Mouse (Mus musculus) hindbrain, postnatal 0 days (tissue): ENCODE results near the gene Odf3l2. TPM values are rescaled to one million over a fixed set of nuclear protein-coding genes. Genes with fewer than 3 reads are reported as not detected.

Experiments used
- ATAC-seq: fragments of 200-750 bp; cut with Nextera tagmentation; 2 replicates; pipeline ENCODE4 v1.8.0; 2017; ENCODE audit warnings: mild to moderate bottlenecking, moderate TSS enrichment, moderate library complexity
- DNase-seq: peaks from one replicate; pipeline ENCODE4 v3.0.0-alpha.2; 2015; ENCODE audit warnings: low spot score
- H3K27ac ChIP-seq: fragments of 300-500 bp; sonication (generic); 2 replicates; pipeline ENCODE4 v1.5.1; 2014; ENCODE audit warnings: mild to moderate bottlenecking
- H3K27me3 ChIP-seq: fragments of 300-500 bp; sonication (generic); 2 replicates; pipeline ENCODE4 v1.6.1; 2014; ENCODE audit warnings: low read length, mixed read lengths; ENCODE audit not compliant: insufficient read depth
- H3K36me3 ChIP-seq: fragments of 300-500 bp; sonication (generic); 2 replicates; pipeline ENCODE4 v1.6.1; 2014; ENCODE audit warnings: low read length, mixed read lengths; ENCODE audit not compliant: insufficient read depth
- H3K4me1 ChIP-seq: fragments of 300-500 bp; sonication (generic); 2 replicates; pipeline ENCODE4 v1.6.1; 2014; ENCODE audit warnings: antibody characterized with exemption, low read length, mixed read lengths; ENCODE audit not compliant: insufficient read depth
- H3K4me2 ChIP-seq: fragments of 300-500 bp; sonication (generic); 2 replicates; pipeline ENCODE4 v1.6.1; 2014; ENCODE audit warnings: low read depth, mild to moderate bottlenecking, low read length, moderate library complexity, mixed read lengths
- H3K4me3 ChIP-seq: fragments of 300-500 bp; sonication (generic); 2 replicates; pipeline ENCODE4 v1.5.1; 2014; ENCODE audit warnings: low read length
- H3K9ac ChIP-seq: fragments of 300-500 bp; sonication (generic); replicated peaks from 2 replicates; pipeline ENCODE4 v1.6.1; 2014; ENCODE audit warnings: mild to moderate bottlenecking, low read length, moderate library complexity, mixed read lengths
- H3K9me3 ChIP-seq: fragments of 300-500 bp; sonication (generic); 2 replicates; pipeline ENCODE4 v1.6.1; 2016; ENCODE audit warnings: low read length, mixed read lengths
- CTCF ChIP-seq: IDR thresholded peaks from 2 replicates; pipeline ENCODE4 v1.5.1; 2016; ENCODE audit warnings: antibody characterized with exemption, control low read depth, low read depth
- WGBS: fragments of 180-500 bp; shearing (Covaris S2); extraction: QIAGEN DNeasy Blood & Tissue Kit; methylation state at CpG from one replicate; pipeline ENCODE4 v1.1.7; 2014; 5-methylcytosine and 5-hydroxymethylcytosine counted together
- polyA plus RNA-seq: library from polyadenylated mRNA; unstranded; fragments of >200 nt; fragmentation: Nextera tagmentation; extraction: Ambion mirVana; gene quantifications from 2 replicates; pipeline ENCODE4 v1.2.1, GENCODE M21; 2015
- total RNA-seq: library from RNA; depleted of rRNA; stranded (reverse); fragments of >200 nt; gene quantifications from 2 replicates; pipeline ENCODE4 v1.2.3, GENCODE M21; 2014

Gene Odf3l2
- total and polyA plus RNA-seq, 2 experiments from 2014 or later: 0.42 to 0.60 TPM

GRCm38 (mm10) chr10:79626156-79626555 is 19.4 kb downstream of the Odf3l2 start:
- ATAC-seq (no peak), DNase-seq (no peak)
- no peak overlapping the region for H3K4me3 ChIP-seq
- peaks cover 2% of the 10 kb centered on the region; the same call in 1 of the 2 replicates for H3K4me1 ChIP-seq
- H3K27ac ChIP-seq: no peak overlapping the region
- TF ChIP-seq CTCF: no peak
- H3K4me2 ChIP-seq: no peak overlapping the region
- H3K9me3 ChIP-seq: no peaks in the 10 kb centered on the region
- no peak overlapping the region for H3K9ac ChIP-seq
- 0 out of 2 replicates have a peak, but pooled peaks cover 4% of the 10 kb centered on the region for H3K36me3 ChIP-seq
- 75% methylated on average over 10 of the region's 10 CpGs for WGBS
- no peaks in the 10 kb centered on the region for H3K27me3 ChIP-seq

- DNase-seq (peak; percentile 50), ATAC-seq (no peak)
- 0 out of 2 replicates have a peak, but pooled peaks cover 4% of the 10 kb centered on the region for H3K36me3 ChIP-seq
- no peak for TF ChIP-seq CTCF
- H3K27ac ChIP-seq: 0 out of 2 replicates have a peak overlapping the region, but pooled peaks have one; percentile 7
- no peaks in the 10 kb centered on the region for H3K9me3 ChIP-seq
- H3K4me1 ChIP-seq: peaks cover 2% of the 10 kb centered on the region; the same call in 1 of the 2 replicates
- H3K4me3 ChIP-seq: no peak overlapping the region
- H3K9ac ChIP-seq: no peak overlapping the region
- H3K4me2 ChIP-seq: no peak overlapping the region
- WGBS: 61% methylated on average over 9 of the region's 9 CpGs
- no peaks in the 10 kb centered on the region for H3K27me3 ChIP-seq
Observed at GRCm38 (mm10) chr10:79625398-79625797, 20.1 kb downstream of the Odf3l2 start.

GRCm38 (mm10) chr10:79623950-79624349 is 21.6 kb downstream of the Odf3l2 start:
- Histone ChIP-seq H3K4me1 (peaks cover 2% of the 10 kb centered on the region; the same call in 1 of the 2 replicates), H3K36me3 (no peaks in the 10 kb centered on the region), H3K27ac (no peak overlapping the region), H3K9me3 (no peaks in the 10 kb centered on the region), H3K4me3 (no peak overlapping the region), H3K27me3 (no peaks in the 10 kb centered on the region), H3K4me2 (no peak overlapping the region), H3K9ac (no peak overlapping the region)
- WGBS: 40% methylated on average over 12 of the region's 12 CpGs
- no peak for ATAC-seq
- TF ChIP-seq CTCF: no peak
- DNase-seq: no peak

- H3K9ac ChIP-seq: no peak overlapping the region
- 87% methylated on average over 5 of the region's 5 CpGs for WGBS
- H3K4me3 ChIP-seq: no peak overlapping the region
- no peak overlapping the region for H3K4me2 ChIP-seq
- no peak overlapping the region for H3K27ac ChIP-seq
- TF ChIP-seq CTCF: no peak
- no peak for ATAC-seq
- DNase-seq: no peak
- peaks cover 17% of the 10 kb centered on the region for H3K4me1 ChIP-seq
- H3K36me3 ChIP-seq: no peaks in the 10 kb centered on the region
- 0 out of 2 replicates have a peak, but pooled peaks cover 10% of the 10 kb centered on the region for H3K27me3 ChIP-seq
- no peaks in the 10 kb centered on the region for H3K9me3 ChIP-seq
Observed at GRCm38 (mm10) chr10:79616376-79616775, 29.2 kb downstream of the Odf3l2 start.

- H3K4me1 ChIP-seq: peaks cover 17% of the 10 kb centered on the region
- H3K27me3 ChIP-seq: 0 out of 2 replicates have a peak, but pooled peaks cover 10% of the 10 kb centered on the region
- no peak for TF ChIP-seq CTCF
- ATAC-seq (no peak), DNase-seq (peak; percentile 70)
- H3K9ac ChIP-seq: 0 out of 2 replicates have a peak overlapping the region, but pooled peaks have one; percentile 13
- no peaks in the 10 kb centered on the region for H3K9me3 ChIP-seq
- no peak overlapping the region for H3K4me3 ChIP-seq
- no peaks in the 10 kb centered on the region for H3K36me3 ChIP-seq
- 0 out of 2 replicates have a peak overlapping the region, but pooled peaks have one; percentile 16 for H3K27ac ChIP-seq
- 9% methylated on average over 8 of the region's 8 CpGs for WGBS
- H3K4me2 ChIP-seq: no peak overlapping the region
Observed at GRCm38 (mm10) chr10:79615860-79616259, 29.7 kb downstream of the Odf3l2 start.

- 85% methylated on average over 1 of the region's 1 CpGs for WGBS
- TF ChIP-seq CTCF: no peak
- 0 out of 2 replicates have a peak overlapping the region, but pooled peaks have one; percentile 53 for H3K9ac ChIP-seq
Observed at GRCm38 (mm10) chr10:79614305-79614643, 31.3 kb downstream of the Odf3l2 start.

More at GRCm38 (mm10) chr10:79614305-79614643, 31.3 kb downstream of the Odf3l2 start:
- H3K4me1 ChIP-seq: peaks cover 17% of the 10 kb centered on the region
- H3K27me3 ChIP-seq: 0 out of 2 replicates have a peak, but pooled peaks cover 10% of the 10 kb centered on the region
- H3K4me2 ChIP-seq: peak overlapping the region; percentile 92
- H3K4me3 ChIP-seq: peak overlapping the region; percentile 53
- ATAC-seq: no peak; the same call in none of the 2 replicates
- no peaks in the 10 kb centered on the region for H3K9me3 ChIP-seq
- no peak for DNase-seq
- H3K36me3 ChIP-seq: no peaks in the 10 kb centered on the region
- H3K27ac ChIP-seq: peak overlapping the region; percentile 37; the same call in 1 of the 2 replicates
